Mouse (Mus musculus): ENCODE results near the gene Ppp1r12a. TPM values are rescaled to one million over a fixed set of nuclear protein-coding genes. Genes with fewer than 3 reads are reported as not detected.
"Not testable (repeated sequence)": the region's sequence is repeated elsewhere in the genome, so short reads cannot be mapped to it uniquely, and the experiment has no call there.

Gene Ppp1r12a
- polyA plus RNA-seq, 1 experiment from 2014 or later: 101 TPM

GRCm38 (mm10) chr10:108276678-108277077, 114.7 kb downstream of the Ppp1r12a start:
- no peak overlapping the region for H3K4me2 ChIP-seq (ENCODE audit: low read depth, low read length)
- no peaks in the 10 kb centered on the region for H3K27me3 ChIP-seq (replicated peaks; ENCODE audit: control insufficient read depth, insufficient read depth, low read length)
- no peaks in the 10 kb centered on the region for H3K4me1 ChIP-seq (ENCODE audit: control insufficient read depth, insufficient read depth, low read length)
- WGBS: 86% methylated on average over 6 of the region's 6 CpGs
- peaks cover 13% of the 10 kb centered on the region for H3K36me3 ChIP-seq (ENCODE audit: control insufficient read depth, insufficient read depth, low read length)
- ATAC-seq: no peak
- H3K4me3 ChIP-seq (ENCODE audit: low read length): no peak overlapping the region
- no peak overlapping the region for H3K27ac ChIP-seq (ENCODE audit: low read length)
- no peaks in the 10 kb centered on the region for H3K9me3 ChIP-seq (ENCODE audit: control insufficient read depth, low read length)
- no peak overlapping the region for H3K9ac ChIP-seq (ENCODE audit: low read depth, low read length)

DNA sequence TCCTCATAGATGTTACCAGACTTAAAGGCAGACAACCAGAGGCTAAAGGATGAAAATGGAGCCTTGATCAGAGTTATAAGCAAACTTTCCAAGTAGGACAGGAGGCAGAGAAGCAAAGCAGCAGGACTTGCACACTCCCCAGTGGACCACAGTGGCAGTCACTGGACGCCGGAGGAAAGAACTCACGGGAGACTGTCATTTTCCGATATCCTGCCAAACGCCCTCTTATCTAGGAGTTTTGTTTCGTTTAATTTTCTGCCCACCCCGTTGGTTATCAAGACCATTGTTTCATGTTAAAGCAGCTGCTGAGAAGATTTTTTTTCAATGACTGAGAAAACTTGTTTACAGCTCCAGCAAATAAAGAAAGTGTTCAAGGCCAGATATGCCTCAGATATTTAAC, 115.2 kb downstream of the Ppp1r12a start:
- ATAC-seq: no peak

GRCm38 (mm10) chr10:108281099-108281498, 119.1 kb downstream of the Ppp1r12a start:
- not testable (repeated sequence) for H3K27ac ChIP-seq (ENCODE audit: low read length); ATAC-seq; H3K4me1 ChIP-seq (ENCODE audit: control insufficient read depth, insufficient read depth, low read length); H3K36me3 ChIP-seq (ENCODE audit: control insufficient read depth, insufficient read depth, low read length); H3K9me3 ChIP-seq (ENCODE audit: control insufficient read depth, low read length); H3K9ac ChIP-seq (ENCODE audit: low read depth, low read length); H3K27me3 ChIP-seq (replicated peaks; ENCODE audit: control insufficient read depth, insufficient read depth, low read length); H3K4me3 ChIP-seq (ENCODE audit: low read length); H3K4me2 ChIP-seq (ENCODE audit: low read depth, low read length)
- 93% methylated on average over 3 of the region's 5 CpGs for WGBS

More for the DNA sequence above, 115.2 kb downstream of the Ppp1r12a start:
- H3K36me3 ChIP-seq (ENCODE audit: control insufficient read depth, insufficient read depth, low read length): peaks cover 11% of the 10 kb centered on the region
- H3K9me3 ChIP-seq (ENCODE audit: control insufficient read depth, low read length): no peaks in the 10 kb centered on the region
- no peak overlapping the region for H3K9ac ChIP-seq (ENCODE audit: low read depth, low read length)
- WGBS: 63% methylated on average over 7 of the region's 7 CpGs
- no peaks in the 10 kb centered on the region for H3K4me1 ChIP-seq (ENCODE audit: control insufficient read depth, insufficient read depth, low read length)
- H3K4me3 ChIP-seq (ENCODE audit: low read length): no peak overlapping the region
- H3K4me2 ChIP-seq (ENCODE audit: low read depth, low read length): no peak overlapping the region
- no peaks in the 10 kb centered on the region for H3K27me3 ChIP-seq (replicated peaks; ENCODE audit: control insufficient read depth, insufficient read depth, low read length)
- H3K27ac ChIP-seq (ENCODE audit: low read length): no peak overlapping the region

GRCm38 (mm10) chr10:108282351-108282750, 120.4 kb downstream of the Ppp1r12a start:
- WGBS: 92% methylated on average over 6 of the region's 6 CpGs
- H3K27me3 ChIP-seq (replicated peaks; ENCODE audit: control insufficient read depth, insufficient read depth, low read length): no peaks in the 10 kb centered on the region
- H3K27ac ChIP-seq (ENCODE audit: low read length): no peak overlapping the region
- no peak overlapping the region for H3K4me2 ChIP-seq (ENCODE audit: low read depth, low read length)
- no peaks in the 10 kb centered on the region for H3K9me3 ChIP-seq (ENCODE audit: control insufficient read depth, low read length)
- H3K4me3 ChIP-seq (ENCODE audit: low read length): no peak overlapping the region
- no peaks in the 10 kb centered on the region for H3K4me1 ChIP-seq (ENCODE audit: control insufficient read depth, insufficient read depth, low read length)
- no peak for ATAC-seq
- peaks cover 2% of the 10 kb centered on the region; the same call in 1 of the 2 replicates for H3K36me3 ChIP-seq (ENCODE audit: control insufficient read depth, insufficient read depth, low read length)
- no peak overlapping the region for H3K9ac ChIP-seq (ENCODE audit: low read depth, low read length)

GRCm38 (mm10) chr10:108283418-108283817, 121.4 kb downstream of the Ppp1r12a start:
- no peak overlapping the region for H3K4me3 ChIP-seq (ENCODE audit: low read length)
- no peak for ATAC-seq
- WGBS: 95% methylated on average over 2 of the region's 2 CpGs
- H3K36me3 ChIP-seq (ENCODE audit: control insufficient read depth, insufficient read depth, low read length): no peaks in the 10 kb centered on the region
- no peak overlapping the region for H3K4me2 ChIP-seq (ENCODE audit: low read depth, low read length)
- H3K4me1 ChIP-seq (ENCODE audit: control insufficient read depth, insufficient read depth, low read length): no peaks in the 10 kb centered on the region
- H3K9me3 ChIP-seq (ENCODE audit: control insufficient read depth, low read length): no peaks in the 10 kb centered on the region
- no peaks in the 10 kb centered on the region for H3K27me3 ChIP-seq (replicated peaks; ENCODE audit: control insufficient read depth, insufficient read depth, low read length)
- H3K27ac ChIP-seq (ENCODE audit: low read length): no peak overlapping the region
- no peak overlapping the region for H3K9ac ChIP-seq (ENCODE audit: low read depth, low read length)

DNA sequence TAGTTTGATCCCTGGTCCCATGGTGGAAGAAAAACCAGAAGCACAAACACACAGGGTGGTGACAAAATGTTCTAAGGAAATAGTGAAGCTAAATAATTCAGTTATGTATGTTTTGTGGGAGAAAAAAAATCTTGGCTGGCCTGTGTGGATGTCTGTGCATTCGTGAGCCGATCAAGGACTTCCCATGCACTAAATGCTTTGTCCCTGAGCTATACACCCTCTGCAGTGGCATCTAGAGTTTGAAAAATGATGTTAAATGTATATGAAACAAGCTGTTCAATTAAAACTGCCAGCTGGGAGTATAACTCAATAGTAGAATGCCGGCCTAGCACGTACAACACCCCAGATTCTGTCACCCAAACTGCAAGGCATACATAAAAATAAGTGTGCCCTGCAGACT, 121.8 kb downstream of the Ppp1r12a start:
- WGBS: 85% methylated on average over 4 of the region's 4 CpGs
- Histone ChIP-seq H3K9ac (ENCODE audit: low read depth, low read length) (no peak overlapping the region), H3K4me2 (ENCODE audit: low read depth, low read length) (no peak overlapping the region), H3K36me3 (ENCODE audit: control insufficient read depth, insufficient read depth, low read length) (no peaks in the 10 kb centered on the region), H3K9me3 (ENCODE audit: control insufficient read depth, low read length) (no peaks in the 10 kb centered on the region), H3K27me3 (replicated peaks; ENCODE audit: control insufficient read depth, insufficient read depth, low read length) (no peaks in the 10 kb centered on the region), H3K4me1 (ENCODE audit: control insufficient read depth, insufficient read depth, low read length) (no peaks in the 10 kb centered on the region), H3K4me3 (ENCODE audit: low read length) (no peak overlapping the region), H3K27ac (ENCODE audit: low read length) (no peak overlapping the region)
- ATAC-seq: no peak

- Histone ChIP-seq H3K4me1 (ENCODE audit: control insufficient read depth, insufficient read depth, low read length) (no peaks in the 10 kb centered on the region), H3K36me3 (ENCODE audit: control insufficient read depth, insufficient read depth, low read length) (no peaks in the 10 kb centered on the region), H3K4me3 (ENCODE audit: low read length) (no peak overlapping the region), H3K4me2 (ENCODE audit: low read depth, low read length) (no peak overlapping the region), H3K27me3 (replicated peaks; ENCODE audit: control insufficient read depth, insufficient read depth, low read length) (no peaks in the 10 kb centered on the region), H3K9ac (ENCODE audit: low read depth, low read length) (no peak overlapping the region), H3K27ac (ENCODE audit: low read length) (no peak overlapping the region), H3K9me3 (ENCODE audit: control insufficient read depth, low read length) (no peaks in the 10 kb centered on the region)
- WGBS: 84% methylated on average over 4 of the region's 4 CpGs
- no peak for ATAC-seq
These were observed 122.5 kb downstream of the Ppp1r12a start for GRCm38 (mm10) chr10:108284445-108284844.

GRCm38 (mm10) chr10:108284977-108285376, 123.0 kb downstream of the Ppp1r12a start:
- no peaks in the 10 kb centered on the region for H3K27me3 ChIP-seq (replicated peaks; ENCODE audit: control insufficient read depth, insufficient read depth, low read length)
- no peaks in the 10 kb centered on the region for H3K9me3 ChIP-seq (ENCODE audit: control insufficient read depth, low read length)
- H3K36me3 ChIP-seq (ENCODE audit: control insufficient read depth, insufficient read depth, low read length): no peaks in the 10 kb centered on the region
- H3K4me1 ChIP-seq (ENCODE audit: control insufficient read depth, insufficient read depth, low read length): no peaks in the 10 kb centered on the region
- no peak overlapping the region for H3K4me3 ChIP-seq (ENCODE audit: low read length)
- no peak overlapping the region for H3K9ac ChIP-seq (ENCODE audit: low read depth, low read length)
- no peak overlapping the region for H3K4me2 ChIP-seq (ENCODE audit: low read depth, low read length)
- ATAC-seq: no peak
- WGBS: 90% methylated on average over 5 of the region's 5 CpGs
- no peak overlapping the region for H3K27ac ChIP-seq (ENCODE audit: low read length)

- H3K27me3 ChIP-seq (replicated peaks; ENCODE audit: control insufficient read depth, insufficient read depth, low read length): no peaks in the 10 kb centered on the region
- H3K9ac ChIP-seq (ENCODE audit: low read depth, low read length): no peak overlapping the region
- no peaks in the 10 kb centered on the region for H3K36me3 ChIP-seq (ENCODE audit: control insufficient read depth, insufficient read depth, low read length)
- no peak overlapping the region for H3K4me3 ChIP-seq (ENCODE audit: low read length)
- H3K4me2 ChIP-seq (ENCODE audit: low read depth, low read length): no peak overlapping the region
- WGBS: 78% methylated on average over 11 of the region's 11 CpGs
- H3K27ac ChIP-seq (ENCODE audit: low read length): no peak overlapping the region
- H3K4me1 ChIP-seq (ENCODE audit: control insufficient read depth, insufficient read depth, low read length): no peaks in the 10 kb centered on the region
- no peaks in the 10 kb centered on the region for H3K9me3 ChIP-seq (ENCODE audit: control insufficient read depth, low read length)
- no peak for ATAC-seq
These were observed 124.9 kb downstream of the Ppp1r12a start for GRCm38 (mm10) chr10:108286658-108287437.

DNA sequence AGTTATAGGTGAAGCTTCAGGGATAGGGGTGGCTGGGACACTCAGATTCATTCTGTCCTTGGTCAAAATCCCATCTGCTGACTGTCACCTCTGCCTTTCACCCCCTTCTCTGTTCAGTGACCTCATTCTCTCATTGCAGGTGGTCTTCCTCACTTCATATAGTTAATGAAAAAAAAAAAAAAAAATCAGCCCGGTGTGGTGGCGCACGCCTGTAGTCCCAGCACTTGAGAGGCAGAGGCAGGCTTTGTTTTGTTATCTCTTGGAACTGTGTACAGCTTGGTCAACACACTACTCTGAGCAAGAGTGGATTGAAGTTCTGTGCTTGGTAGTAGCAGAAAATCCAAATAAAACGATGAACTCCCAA, 125.4 kb downstream of the Ppp1r12a start:
- H3K36me3 ChIP-seq (ENCODE audit: control insufficient read depth, insufficient read depth, low read length): no peaks in the 10 kb centered on the region
- no peaks in the 10 kb centered on the region for H3K27me3 ChIP-seq (replicated peaks; ENCODE audit: control insufficient read depth, insufficient read depth, low read length)
- no peak overlapping the region for H3K4me2 ChIP-seq (ENCODE audit: low read depth, low read length)
- no peak overlapping the region for H3K27ac ChIP-seq (ENCODE audit: low read length)
- H3K9me3 ChIP-seq (ENCODE audit: control insufficient read depth, low read length): no peaks in the 10 kb centered on the region
- ATAC-seq: no peak
- H3K9ac ChIP-seq (ENCODE audit: low read depth, low read length): no peak overlapping the region
- no peak overlapping the region for H3K4me3 ChIP-seq (ENCODE audit: low read length)
- no peaks in the 10 kb centered on the region for H3K4me1 ChIP-seq (ENCODE audit: control insufficient read depth, insufficient read depth, low read length)
- 78% methylated on average over 4 of the region's 4 CpGs for WGBS

Measured in intestine, embryonic 16.5 days (tissue).